Mouse (Mus musculus) c-Kit-positive CD71-positive TER-119-negative erythroid progenitor cells, embryonic 14.5 days (primary cell): ENCODE measurements around the gene Ybx1.
A peak's percentile ranks its signal among the peaks of the same experiment; 100 is the strongest.

Experiments used
- DNase-seq: peaks from one replicate; pipeline ENCODE4 v3.0.0-alpha.2; 2013; ENCODE audit warnings: low read depth

The Ybx1 gene

DNA sequence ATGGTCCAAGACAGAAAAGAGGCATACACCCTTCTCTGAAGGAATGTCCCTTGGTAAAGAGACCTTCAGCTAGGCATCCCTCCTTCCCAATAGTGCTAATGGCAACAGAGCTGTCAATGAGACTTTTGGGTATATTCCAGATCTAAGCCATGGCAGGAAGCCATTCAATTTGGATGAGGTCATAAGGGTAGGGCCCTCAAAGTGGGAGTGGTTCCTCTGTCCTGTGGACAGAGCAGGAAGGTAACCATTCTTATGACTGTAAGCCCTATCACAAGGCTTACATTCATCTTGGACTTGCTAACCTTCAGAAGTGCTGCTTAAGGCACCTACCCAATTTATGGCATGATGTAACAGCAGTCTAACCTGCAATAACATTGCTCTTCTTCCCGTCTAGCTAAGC lies 19.8 kb downstream of the Ybx1 start:
- DNase-seq, result no peak

DNA sequence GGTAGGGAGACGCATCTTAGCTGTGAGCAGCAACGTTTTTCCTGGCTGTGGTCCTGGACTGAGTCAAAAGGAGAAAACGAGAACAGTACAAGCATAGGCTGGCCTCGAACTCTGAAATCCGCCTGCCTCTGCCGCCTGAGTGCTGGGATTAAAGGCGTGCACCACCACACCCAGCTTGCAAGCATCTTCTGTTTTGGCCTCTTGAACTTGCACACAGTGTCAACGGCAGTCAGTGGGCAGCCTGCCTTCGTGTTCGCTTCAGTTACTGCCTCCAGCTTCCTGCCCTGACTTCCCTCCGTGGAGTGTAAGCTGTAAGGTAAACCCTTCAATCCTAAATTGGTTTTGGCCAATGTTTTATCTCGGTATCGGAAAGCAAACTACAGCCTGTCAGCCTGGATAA lies 27.8 kb downstream of the Ybx1 start:
- DNase-seq, result no peak

DNA sequence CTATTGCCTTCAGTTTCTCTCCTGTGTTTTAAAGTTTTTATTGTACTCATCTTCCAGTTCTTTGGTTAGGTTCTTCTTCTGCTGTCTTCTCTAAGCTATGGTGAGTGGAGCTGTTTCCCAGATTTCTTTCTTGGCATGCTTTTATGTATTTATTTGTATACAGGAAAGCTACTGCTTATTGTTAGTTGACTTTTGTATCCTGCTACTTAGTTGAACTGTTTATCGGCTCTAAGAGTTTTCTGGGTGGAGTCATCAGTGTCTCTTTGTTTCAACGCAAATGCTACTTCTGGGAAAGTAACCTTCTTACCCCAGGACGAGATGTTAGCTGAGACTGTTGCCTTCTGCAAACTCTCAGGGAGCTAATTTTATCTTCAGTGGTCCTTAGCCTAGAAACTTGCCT lies 30.9 kb downstream of the Ybx1 start:
- DNase-seq, result no peak

DNA sequence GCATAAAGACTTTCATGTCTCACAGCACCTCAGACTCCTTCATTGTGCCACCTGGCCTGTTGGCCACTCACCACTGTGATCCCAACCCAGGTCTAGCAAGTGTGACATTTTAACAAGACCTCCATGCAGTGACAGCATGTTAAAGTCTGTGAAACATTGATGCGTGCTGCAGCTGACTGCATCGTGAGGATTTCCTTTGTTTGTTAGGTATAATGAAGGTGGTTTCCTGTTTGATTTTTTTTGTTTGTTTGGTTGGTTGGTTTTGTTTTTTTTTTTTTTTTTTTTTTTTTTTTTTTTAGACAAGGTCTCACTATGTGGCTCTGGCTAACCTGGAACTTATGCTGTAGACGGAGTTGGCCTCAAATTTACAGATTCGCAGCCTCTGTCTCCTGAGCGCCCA lies 31.9 kb downstream of the Ybx1 start:
- no peak for DNase-seq

DNA sequence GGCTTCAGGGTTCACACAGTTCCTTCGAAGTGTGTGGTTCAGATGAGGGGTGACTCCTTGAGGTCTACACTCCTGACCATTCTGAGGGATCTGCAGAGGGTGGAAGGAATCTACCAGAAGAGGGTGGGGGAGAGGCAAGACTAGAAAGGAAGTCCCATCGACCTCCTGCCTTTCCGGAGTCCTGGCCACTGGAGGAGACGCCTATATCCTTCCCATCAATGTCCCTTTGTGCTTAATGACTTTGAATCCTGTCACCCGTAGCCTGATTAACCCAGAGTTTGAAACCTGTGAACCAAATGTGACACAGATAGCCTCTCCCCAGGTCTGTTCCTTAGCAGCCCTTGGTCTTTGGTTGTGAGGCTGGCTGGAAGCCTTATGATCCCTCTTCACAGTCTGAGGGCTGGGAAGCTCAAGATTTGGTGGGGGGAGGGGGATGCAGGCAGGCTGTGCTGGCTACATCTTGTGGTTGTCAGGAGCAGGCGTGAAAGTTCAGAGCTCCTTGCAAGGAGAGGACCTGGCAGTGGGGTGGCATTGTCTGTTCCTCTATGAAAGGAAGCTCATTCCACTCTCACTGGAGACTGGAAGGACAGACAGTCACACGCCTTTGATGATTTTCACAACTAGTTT lies 33.2 kb downstream of the Ybx1 start:
- no peak for DNase-seq

DNA sequence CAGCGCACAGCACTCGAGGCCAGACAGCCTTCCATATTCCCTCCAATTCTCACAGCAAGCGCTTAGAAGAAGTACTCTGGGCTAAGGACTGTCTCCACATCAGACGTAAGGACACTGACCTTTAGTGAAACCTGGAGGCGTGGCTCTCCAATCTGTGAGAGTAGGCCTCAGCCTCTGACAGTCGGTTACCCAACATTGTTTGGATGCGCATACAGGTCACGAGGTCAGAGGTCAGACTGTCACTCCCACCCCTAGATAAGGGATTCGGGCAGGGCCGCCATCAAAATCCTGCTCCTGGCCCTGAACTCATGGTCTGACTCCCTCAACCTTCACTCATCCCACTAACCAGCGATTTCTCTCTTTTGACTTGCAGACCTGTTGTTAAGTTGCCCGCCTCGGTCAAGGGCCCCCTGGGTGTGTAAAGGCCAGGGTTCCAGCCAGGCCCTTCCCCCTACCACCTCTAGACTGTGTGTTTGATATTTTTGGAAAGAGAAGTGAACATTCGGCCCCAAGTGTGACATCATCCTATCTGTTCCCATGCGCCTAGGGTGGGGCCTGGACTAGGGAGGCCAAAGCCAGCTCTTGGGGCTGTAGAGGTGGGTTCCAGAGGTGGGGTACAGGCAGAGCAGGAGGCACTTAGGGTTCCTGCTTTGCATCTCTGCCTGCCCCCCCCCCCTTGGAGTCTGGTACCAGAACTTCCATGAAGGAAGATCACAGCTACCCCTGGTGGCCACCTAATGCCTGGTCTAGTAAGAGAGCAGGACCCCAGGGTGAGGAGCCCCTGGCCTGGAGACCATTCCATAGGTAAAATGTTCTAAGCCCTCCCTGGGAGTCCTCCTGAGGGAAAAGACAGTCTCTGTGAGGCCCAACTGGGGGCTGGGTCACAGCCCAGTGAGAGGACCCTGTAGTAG lies 34.8 kb downstream of the Ybx1 start:
- DNase-seq, result no peak

DNA sequence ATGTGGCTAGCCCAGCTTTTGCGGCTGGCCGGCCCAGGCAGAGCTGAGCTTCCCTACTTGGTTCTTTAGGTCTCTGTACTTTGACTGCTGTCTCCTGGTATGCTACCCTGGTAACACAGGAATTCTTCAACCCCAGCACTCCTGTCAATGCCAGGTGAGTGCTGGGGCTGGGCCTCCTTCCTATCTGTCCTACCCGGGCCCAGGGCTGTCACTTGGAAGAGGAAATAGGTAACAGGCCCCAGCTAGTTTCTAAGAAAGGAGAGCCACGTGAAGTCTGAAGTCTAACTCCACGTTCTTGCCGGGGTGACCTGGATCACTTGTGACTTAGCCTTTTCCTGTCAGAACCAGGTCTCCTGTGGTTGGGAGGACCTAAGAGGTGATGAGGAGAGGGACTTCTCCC lies 37.3 kb downstream of the Ybx1 start:
- no peak for DNase-seq

DNA sequence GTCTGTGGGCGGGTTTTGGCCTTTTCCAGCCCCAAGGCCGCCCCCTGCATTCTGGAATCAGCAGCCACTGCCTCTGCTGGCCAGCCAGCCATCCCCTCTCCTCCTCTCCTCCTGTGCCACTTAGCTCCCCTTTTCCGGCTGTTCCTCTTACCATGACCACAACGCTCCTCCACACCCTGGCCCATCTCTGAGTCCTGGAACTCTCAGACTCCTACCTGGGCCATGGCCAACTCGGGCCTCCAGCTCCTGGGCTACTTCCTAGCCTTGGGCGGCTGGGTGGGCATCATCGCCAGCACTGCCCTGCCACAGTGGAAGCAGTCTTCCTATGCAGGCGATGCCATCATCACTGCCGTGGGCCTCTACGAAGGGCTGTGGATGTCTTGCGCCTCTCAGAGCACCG lies 39.1 kb downstream of the Ybx1 start, which contains the start of gene Cldn19:
Gene Cldn19 (plus strand): TSS at position 64 of the 400 bp plus-strand sequence.
- DNase-seq, result no peak

DNA sequence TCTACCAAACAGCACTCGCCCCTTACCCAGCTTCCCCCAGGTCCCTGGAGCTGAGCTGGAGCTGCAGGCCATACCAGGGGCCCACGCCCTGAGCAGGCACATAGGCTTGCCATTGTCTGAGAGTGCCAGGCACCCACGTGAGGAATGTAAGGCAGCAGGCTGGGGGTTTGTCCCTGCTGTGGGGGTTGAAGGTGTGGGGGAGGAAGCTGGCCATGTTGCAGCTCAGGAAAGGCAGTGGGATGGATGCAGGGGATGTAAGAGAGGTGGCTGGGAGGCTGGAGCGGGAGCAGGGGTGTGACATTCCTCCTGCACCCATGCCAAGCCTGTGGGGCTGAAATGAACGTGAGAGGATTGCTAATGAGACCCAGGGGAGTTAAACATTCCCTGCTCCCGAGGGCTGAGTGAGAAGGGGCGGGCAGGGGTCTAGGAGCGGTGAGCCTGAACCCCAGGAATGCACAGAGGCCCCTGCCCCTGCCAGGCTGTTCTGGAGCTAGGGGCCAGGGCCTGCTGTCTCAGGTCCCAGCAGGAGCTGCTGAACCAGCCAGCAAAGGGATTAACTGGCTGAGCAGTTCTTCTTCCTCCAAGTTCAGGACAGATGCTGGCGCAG lies 40.3 kb downstream of the Ybx1 start:
- DNase-seq, result no peak

DNA sequence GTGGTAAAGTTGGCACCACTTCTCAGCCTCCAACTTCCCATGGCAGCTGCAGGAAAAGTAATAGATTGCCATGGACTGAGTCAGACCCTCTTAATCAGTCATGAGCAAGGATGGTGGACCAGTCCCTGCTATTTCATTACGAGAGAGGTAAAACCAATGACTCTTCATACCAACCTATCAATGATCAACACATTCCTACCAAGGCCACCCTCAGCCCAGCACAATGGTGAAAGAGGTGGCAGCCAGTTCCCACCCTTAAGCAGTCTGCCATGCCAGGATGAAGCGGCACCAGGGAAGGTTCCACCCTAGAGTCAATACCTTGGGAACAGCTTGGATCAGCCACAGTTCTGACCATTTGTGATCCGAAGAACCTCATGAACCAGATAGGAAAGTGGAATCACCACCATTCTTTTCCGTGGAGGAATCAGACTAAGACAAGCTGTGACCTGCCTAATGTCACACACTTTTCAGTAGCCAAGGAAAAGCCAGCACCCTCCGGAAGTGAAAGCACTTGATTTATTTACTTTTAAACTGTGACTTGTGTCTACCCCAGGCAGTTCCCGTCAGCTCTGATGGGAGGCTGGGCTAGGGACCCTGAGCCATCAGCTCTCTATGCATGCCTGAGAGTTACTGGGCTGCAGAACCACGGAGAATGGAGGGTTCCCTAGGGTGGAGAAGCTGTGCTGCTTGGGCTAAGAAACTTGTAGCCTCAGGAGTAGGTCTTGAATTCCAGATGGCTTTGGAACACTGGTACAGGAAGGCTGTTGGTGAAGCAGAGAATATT lies 42.2 kb downstream of the Ybx1 start:
- no peak for DNase-seq

DNA sequence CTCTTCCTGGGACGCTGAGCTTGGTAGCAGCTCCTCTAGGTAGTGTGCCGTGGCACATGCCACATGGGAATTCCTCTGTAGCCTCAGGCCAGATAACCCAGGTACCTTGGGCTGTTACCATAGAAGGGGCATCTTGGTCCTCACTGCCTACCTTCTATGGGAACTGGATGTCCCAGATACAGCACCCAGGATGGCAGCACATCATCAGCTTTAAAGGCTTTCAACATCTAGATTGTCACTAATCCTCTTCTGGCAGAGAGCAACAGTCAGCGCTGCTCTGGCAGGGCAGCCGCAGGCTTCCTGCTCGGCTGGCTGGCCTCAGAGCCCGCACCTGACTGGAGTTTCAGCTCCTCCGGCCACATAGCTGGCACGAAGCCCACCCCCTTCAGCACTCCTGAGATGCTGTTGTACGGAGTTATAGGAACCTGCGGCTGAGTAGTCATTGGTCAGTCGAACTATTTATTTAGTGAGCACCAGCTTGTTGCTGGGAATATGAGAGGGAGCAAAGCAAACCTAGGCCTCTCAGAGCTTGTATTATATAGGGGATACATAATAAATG lies 45.9 kb downstream of the Ybx1 start:
- no peak for DNase-seq

DNA sequence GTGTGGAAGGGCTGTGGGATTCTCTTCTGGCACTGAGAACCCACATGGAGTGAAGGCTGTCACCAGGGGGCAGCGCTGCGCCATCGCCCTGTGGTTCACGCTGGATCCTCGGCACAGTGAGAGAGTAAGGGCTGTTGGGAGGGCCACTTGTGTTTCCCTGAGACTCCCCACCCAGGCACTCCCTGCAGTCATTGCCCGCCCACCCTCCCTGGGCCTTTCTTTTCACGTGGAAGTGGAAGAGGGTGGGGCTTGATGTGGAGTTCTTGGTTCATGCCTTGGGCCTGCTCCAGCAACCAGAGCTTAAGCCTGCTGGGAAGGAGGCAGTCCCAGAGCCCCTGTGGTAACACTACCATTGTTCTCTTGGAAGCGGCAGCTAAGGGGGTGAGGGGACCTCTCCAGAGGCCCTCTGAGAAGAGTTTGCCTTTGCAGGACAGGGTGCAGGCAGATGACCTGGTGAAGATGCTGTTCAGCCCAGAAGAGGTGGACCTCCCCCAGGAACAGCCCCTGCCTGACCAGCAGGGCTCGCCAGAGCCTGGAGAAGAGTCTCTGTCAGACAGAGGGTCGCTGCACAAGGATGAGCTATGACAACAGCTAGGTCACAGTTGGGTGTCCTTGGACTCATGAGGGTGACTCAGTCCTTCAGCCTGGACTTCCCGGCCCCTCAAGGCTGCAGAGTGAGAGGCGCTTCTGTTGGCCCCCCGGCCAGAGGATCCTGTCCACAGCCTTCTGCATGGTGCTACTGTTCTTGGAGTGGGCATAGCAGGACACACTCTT lies 46.8 kb downstream of the Ybx1 start:
- DNase-seq, result no peak

DNA sequence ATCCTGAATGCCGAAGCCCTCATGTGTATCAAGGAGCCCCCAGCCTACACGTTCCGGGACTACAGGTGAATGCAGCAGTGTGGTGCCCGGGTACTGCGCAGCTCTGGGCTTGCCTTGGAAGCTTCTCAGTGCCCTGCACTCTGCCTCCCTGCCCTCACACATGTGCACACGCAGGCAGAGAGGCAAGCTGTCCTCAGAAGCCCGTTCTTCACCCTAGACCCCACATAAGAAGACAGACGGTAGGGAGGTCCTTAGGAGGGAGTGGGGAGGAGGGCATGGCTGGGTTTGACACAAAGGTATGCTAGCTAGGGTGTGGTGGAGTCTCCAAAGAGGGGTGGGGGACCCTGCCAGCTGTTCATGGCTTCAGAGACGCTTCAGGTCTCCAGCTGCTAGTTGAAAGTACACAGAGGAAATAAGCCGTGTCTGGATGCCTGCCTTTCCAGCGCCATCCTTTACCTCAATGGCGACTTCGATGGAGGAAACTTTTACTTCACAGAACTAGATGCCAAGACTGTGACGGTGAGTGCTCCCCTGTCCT lies 47.6 kb downstream of the Ybx1 start:
- DNase-seq, result no peak

DNA sequence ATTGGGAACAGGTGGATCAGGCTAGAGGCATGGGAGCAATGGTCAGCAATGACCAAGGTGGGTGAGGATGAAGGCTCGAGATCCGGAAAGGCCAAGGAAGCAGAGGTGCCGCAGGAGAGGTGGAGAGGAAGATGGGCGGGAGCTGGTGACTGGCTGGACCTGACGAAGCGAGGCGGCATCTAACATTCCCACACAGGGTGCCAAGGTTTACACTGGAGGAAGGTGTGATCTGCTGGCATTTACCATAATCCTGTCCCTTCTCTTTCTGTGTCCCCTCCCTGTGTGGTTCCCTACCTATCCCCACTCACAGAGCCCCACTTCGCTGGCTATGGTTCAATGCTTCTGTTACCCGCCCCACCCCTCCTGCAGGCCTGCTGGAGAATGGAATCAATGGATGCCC lies 48.4 kb downstream of the Ybx1 start:
- DNase-seq, result no peak

DNA sequence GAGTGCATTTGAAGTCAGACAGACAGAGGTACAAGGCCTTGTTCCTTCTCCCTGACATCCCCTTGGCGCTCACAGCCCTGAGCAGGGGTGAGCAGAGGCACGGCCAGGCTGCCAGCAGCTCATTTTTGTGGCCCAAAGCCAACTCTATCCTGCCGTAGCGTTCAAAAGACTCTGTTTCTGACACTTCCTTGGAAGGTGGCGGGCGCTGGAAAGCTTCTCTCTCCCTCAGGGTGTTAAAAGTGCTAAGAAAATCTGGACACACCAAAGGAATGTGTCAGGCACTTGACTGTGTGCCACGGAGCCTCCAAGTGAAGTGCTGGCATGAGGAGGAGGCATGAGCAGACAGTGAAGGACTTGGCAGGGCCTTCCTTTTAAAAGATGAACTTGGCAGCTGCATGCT lies 48.8 kb downstream of the Ybx1 start:
- DNase-seq, result no peak

DNA sequence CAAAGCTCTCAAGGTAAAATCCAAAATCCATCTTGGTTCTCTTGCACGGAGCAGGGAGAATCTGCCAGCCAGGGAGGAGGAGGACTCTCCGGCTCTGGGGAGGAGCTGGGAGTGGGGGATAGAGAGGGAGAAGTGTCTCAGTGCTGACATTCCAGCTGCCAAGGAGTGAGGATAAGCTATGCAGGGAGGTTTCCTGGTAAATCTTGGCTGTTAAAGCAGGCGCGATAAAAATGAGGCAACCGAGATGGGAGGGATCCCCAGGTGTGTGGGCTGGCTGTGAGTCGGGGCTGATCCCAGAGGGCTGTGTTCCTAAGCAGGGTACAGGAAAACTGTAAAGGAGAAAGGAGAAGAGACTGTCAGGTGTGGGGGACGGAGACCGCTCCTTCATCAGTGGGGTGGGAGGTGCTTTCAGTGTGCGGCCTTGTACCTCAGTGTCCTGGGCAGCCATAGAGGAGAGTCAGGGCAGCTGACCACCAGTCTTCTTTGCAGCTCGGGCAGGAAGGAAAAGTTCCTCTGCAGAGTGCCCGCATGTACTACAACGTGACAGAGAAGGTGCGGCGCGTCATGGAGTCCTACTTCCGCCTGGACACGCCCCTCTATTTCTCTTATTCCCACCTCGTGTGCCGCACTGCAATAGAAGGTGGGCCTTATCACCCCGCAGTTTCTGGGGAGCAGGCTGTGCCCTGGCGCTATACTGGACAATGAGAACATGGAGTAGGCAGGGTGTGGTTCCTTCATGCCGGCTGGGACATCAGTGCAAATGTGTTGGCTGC lies 49.8 kb downstream of the Ybx1 start:
- DNase-seq, result no peak

DNA sequence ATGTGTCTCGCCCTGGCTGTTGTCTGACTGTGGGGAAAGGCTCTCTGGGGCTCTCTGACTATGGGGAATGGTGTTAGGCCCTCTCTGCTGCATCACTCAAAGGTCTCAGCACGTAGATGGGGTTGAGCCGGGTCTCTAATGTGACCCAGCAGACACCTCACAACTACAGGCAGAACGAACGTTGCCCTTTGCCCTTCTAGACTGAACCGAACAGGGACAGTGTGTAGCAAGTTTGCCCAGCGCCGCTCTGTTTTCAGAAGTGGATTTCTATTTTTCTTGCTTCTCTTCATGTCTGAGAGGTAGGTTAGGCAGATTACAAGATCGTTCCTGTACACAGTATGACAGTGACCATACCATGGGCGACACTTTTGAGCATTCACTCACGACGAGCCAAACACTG lies 51.8 kb downstream of the Ybx1 start:
- no peak for DNase-seq

DNA sequence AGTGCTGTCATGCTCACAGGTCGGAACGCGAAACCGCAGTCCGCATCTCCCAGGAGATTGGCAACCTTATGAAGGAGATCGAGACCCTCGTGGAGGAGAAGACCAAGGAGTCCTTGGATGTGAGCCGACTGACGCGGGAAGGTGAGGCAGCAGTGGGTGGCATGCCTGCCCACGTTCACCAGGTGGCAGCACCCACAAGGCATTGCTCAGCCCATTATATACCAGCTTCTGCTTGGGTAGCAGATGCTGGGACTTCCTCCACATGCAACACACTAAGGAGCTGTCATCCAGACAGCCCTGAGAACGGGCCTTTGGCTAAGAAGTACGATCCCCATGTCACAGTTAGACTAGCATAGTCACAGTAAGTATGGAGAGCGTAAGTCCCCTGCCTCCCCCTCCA lies 52.7 kb downstream of the Ybx1 start:
- DNase-seq, result no peak

DNA sequence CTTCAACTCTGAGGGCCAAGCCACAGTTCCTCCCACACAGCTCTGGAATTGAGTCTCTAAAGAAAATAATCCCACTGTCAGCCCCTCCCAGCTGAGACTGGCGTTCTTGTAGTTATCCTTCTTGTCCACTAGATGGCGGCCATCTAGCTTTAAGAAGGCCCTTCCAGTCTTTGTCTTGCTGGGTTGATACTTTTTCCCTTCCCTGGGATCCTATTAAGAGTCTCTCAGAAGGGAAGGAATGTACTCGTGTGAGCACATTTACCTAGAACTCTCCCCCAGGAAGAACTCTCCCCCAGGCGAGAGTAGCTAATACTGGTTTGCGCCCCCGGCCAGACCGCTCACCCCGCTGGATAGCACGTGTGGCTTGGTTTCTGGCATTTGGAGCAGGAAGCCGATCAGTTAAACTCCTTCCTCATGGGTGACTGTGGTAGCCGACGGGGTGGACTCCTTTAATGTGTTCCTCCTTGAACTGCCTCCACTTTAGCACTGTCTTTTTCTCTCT lies 55.2 kb downstream of the Ybx1 start:
- DNase-seq, result peak; percentile 72

DNA sequence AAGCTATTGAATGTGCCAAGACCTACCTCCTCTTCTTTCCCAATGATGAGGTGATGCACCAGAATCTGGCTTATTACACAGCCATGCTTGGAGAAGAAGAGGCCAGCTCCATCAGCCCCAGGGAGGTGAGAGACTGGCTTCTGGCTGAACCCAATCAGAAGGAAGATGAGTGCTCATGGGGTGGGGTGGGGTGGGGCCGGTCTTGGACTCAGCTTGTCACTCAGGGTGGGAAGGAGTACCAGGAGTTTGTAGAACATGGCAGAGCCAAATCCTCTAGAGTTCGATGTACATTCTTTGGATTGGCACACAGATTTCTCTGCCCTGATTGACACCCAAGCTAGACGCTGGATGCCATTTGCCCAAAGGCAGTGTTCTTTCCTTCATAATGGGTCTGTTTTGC lies 55.7 kb downstream of the Ybx1 start:
- DNase-seq, result no peak
